Mouse (Mus musculus) erythroblast, embryonic 14.5 days (primary cell): Measurements from ENCODE around the gene Mms19.

Experiments
- GATA1 ChIP-seq: IDR thresholded peaks from 2 replicates; pipeline ENCODE4 v1.6.1; 2012; ENCODE audit warnings: low read length, inconsistent platforms, mixed read lengths
- TAL1 ChIP-seq: IDR thresholded peaks from 3 replicates; pipeline ENCODE4 v1.6.1; 2012; ENCODE audit warnings: low read length, inconsistent platforms, mixed read lengths

DNA sequence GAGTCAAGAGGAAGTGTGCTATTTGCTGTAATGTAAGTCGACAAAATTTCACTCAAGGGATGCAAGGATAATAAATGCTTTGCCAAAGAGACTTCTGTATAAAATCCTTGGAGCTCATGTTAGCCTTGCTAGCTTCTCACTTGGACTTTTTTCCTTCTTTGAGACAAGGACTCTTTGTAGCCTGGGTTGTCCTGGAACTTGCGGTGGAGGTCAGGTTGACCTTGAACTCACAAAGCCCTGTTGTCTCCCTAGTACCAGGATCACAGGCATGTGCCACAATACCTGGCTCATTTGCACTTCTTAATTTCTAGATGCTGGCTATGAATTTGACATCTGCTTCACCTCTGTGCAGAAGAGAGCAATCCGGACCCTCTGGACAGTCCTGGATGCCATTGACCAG is 65.7 kb downstream of the Mms19 start:
- TF ChIP-seq GATA1 (no peak), TAL1 (no peak)
